Mouse (Mus musculus): ENCODE data around the gene Ivd. TPM values are rescaled to one million over a fixed set of nuclear protein-coding genes. Genes with fewer than 3 reads are reported as not detected.

Ivd gene
- total and polyA plus RNA-seq, 2 experiments from 2014 or later = 92.2 to 163 TPM

DNA sequence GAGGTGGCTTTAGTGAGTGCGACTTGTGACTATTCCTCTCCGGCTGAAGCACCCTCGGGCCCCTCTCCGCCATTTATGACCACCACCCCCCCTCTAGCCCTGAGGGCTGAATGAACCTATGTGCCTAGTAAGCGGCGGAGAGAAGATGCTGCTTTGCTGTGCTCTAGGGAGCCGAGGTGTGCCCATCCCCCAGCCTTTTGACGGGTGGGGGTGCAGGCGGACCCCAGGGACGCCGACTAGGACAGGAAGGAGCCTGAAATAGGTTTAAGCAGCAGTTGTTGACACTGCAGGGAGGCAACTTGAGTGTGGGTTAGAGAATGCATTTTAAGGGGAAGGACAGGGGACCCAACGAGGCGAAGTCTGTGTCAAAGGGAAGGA, 35.1 kb downstream of the Ivd start:
- peak overlapping the region; percentile 15; the same call in 1 of the 2 replicates for H3K9ac ChIP-seq (replicated peaks; ENCODE audit: low read depth, low read length)
- H3K9me3 ChIP-seq (replicated peaks; ENCODE audit: control insufficient read depth, low read length) = no peaks in the 10 kb centered on the region
- WGBS = 1% methylated on average over 13 of the region's 13 CpGs
- no peak for TF ChIP-seq EP300 (IDR thresholded peaks at IDR 0.05; ENCODE audit: low read depth)
- no peak for TF ChIP-seq CTCF (IDR thresholded peaks at IDR 0.05; ENCODE audit: low read depth)
- H3K36me3 ChIP-seq (replicated peaks; ENCODE audit: control insufficient read depth, insufficient read depth, low read length) = no peaks in the 10 kb centered on the region
- H3K4me2 ChIP-seq (ENCODE audit: low read depth, low read length) = peak overlapping the region; percentile 92
- peak overlapping the region; percentile 60 for H3K4me3 ChIP-seq (ENCODE audit: low read depth, low read length)
- ATAC-seq (ENCODE audit: insufficient read depth, low read depth) (no peak), DNase-seq (ENCODE audit: low spot score) (no peak)
- H3K27ac ChIP-seq (ENCODE audit: low read depth) = no peak overlapping the region
- peaks cover 17% of the 10 kb centered on the region for H3K4me1 ChIP-seq (ENCODE audit: control insufficient read depth, insufficient read depth)
- H3K27me3 ChIP-seq (ENCODE audit: control insufficient read depth, insufficient read depth, low read length) = peaks cover 71% of the 10 kb centered on the region

DNA sequence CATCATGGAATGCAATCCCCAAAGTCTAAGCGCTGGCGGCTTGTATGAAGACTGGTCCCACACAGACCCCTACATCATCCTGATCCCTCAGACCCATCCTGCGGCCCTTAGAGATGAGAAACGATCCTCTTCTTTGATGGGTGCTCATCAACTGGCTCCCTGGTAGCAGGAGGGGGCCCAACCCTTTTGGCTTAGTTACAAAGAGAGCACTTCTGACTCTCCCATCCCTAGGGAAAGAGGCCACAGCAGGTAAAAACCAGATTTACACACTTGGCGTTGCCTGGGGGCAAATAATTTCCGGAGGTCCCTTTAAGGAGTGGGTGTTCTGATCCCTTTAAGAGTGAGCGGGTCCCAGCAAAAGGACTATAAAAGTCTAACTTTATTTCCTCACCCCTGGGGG, 35.6 kb downstream of the Ivd start:
- TF ChIP-seq EP300 (IDR thresholded peaks at IDR 0.05; ENCODE audit: low read depth) = no peak
- Histone ChIP-seq H3K9ac (replicated peaks; ENCODE audit: low read depth, low read length) (no peak overlapping the region), H3K9me3 (replicated peaks; ENCODE audit: control insufficient read depth, low read length) (no peaks in the 10 kb centered on the region), H3K4me2 (ENCODE audit: low read depth, low read length) (peak overlapping the region; percentile 92), H3K4me3 (ENCODE audit: low read depth, low read length) (peak overlapping the region; percentile 60; the same call in 1 of the 2 replicates), H3K27me3 (ENCODE audit: control insufficient read depth, insufficient read depth, low read length) (peaks cover 71% of the 10 kb centered on the region), H3K36me3 (replicated peaks; ENCODE audit: control insufficient read depth, insufficient read depth, low read length) (no peaks in the 10 kb centered on the region), H3K4me1 (ENCODE audit: control insufficient read depth, insufficient read depth) (peaks cover 17% of the 10 kb centered on the region), H3K27ac (ENCODE audit: low read depth) (no peak overlapping the region)
- WGBS = 8% methylated on average over 7 of the region's 7 CpGs
- ATAC-seq (ENCODE audit: insufficient read depth, low read depth) (no peak), DNase-seq (ENCODE audit: low spot score) (no peak)

DNA sequence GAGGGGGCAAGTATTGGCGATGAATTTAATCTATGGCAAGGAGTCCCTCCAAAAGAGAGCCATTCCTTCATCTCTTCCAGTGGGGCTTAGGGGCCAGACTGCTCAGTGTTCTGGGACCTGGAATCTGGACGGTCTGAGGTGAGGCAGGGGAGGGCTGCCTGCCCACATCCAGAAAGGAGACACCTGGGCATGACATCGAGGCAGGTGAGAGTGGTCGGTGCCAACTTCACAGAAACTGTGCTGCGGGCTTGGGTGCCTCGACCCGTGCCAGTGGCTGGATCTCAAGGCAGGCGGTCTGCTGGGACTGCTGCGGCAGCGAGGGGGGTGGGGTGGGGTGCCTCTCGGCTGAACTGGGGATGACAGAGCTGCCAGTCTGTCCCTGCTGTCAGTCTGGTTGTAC, 36.1 kb downstream of the Ivd start:
- Histone ChIP-seq H3K36me3 (replicated peaks; ENCODE audit: control insufficient read depth, insufficient read depth, low read length) (no peaks in the 10 kb centered on the region), H3K4me2 (ENCODE audit: low read depth, low read length) (no peak overlapping the region), H3K4me3 (ENCODE audit: low read depth, low read length) (no peak overlapping the region), H3K9me3 (replicated peaks; ENCODE audit: control insufficient read depth, low read length) (no peaks in the 10 kb centered on the region), H3K9ac (replicated peaks; ENCODE audit: low read depth, low read length) (no peak overlapping the region), H3K27me3 (ENCODE audit: control insufficient read depth, insufficient read depth, low read length) (peaks cover 67% of the 10 kb centered on the region), H3K4me1 (ENCODE audit: control insufficient read depth, insufficient read depth) (peaks cover 17% of the 10 kb centered on the region), H3K27ac (ENCODE audit: low read depth) (no peak overlapping the region)
- ATAC-seq (ENCODE audit: insufficient read depth, low read depth) (no peak), DNase-seq (ENCODE audit: low spot score) (no peak)
- WGBS = 3% methylated on average over 11 of the region's 11 CpGs
- TF ChIP-seq EP300 (IDR thresholded peaks at IDR 0.05; ENCODE audit: low read depth) (no peak), CTCF (IDR thresholded peaks at IDR 0.05; ENCODE audit: low read depth) (no peak)

DNA sequence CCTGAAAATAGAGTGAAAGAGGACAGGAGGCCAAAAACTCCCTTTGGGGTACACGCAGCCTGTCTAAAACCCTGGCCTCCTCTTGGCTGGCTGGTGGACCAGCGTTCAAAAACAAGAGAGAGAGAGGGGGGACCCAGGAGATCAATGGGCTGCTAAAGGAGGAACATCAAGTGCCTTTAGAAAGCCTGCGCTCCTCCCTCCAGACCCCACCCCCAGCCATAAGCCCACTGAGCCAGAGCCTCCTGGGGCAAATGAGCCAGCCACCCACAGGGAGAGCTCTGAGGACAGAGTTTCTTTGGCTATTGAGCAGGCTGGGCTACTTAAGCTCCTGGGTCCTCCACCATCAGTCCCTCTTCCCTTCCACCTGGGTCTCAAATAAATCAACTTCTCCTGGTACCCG, 37.0 kb downstream of the Ivd start:
- WGBS = 12% methylated on average over 4 of the region's 4 CpGs
- no peak for DNase-seq (ENCODE audit: low spot score)
- H3K27ac ChIP-seq (ENCODE audit: low read depth) = no peak overlapping the region
- H3K4me2 ChIP-seq (ENCODE audit: low read depth, low read length) = no peak overlapping the region
- H3K9me3 ChIP-seq (replicated peaks; ENCODE audit: control insufficient read depth, low read length) = no peaks in the 10 kb centered on the region
- H3K4me3 ChIP-seq (ENCODE audit: low read depth, low read length) = no peak overlapping the region
- H3K4me1 ChIP-seq (ENCODE audit: control insufficient read depth, insufficient read depth) = peaks cover 25% of the 10 kb centered on the region
- no peak overlapping the region for H3K9ac ChIP-seq (replicated peaks; ENCODE audit: low read depth, low read length)
- TF ChIP-seq EP300 (IDR thresholded peaks at IDR 0.05; ENCODE audit: low read depth) (no peak), CTCF (IDR thresholded peaks at IDR 0.05; ENCODE audit: low read depth) (no peak)
- no peak for ATAC-seq (ENCODE audit: insufficient read depth, low read depth)
- H3K27me3 ChIP-seq (ENCODE audit: control insufficient read depth, insufficient read depth, low read length) = peaks cover 63% of the 10 kb centered on the region
- no peaks in the 10 kb centered on the region for H3K36me3 ChIP-seq (replicated peaks; ENCODE audit: control insufficient read depth, insufficient read depth, low read length)

DNA sequence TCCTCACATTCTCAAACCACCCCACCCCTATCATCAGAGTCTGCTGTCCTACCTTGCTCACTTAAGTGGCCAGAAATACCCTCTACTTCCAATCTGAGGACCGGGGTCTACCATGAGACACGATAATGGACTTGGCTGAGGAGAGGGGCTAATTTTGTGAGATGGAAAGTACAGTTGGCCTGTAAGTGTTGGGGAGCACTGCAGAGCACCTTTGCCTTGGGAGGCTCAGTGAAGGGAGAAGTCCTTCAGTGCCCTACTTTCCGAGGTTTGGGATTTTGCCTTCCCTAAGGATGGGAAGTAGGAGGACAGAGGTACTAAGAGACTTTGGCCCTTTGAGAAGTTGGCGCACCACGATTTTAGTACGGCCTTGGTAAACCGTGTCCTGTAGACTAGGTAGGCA, 37.6 kb downstream of the Ivd start:
- no peak for TF ChIP-seq CTCF (IDR thresholded peaks at IDR 0.05; ENCODE audit: low read depth)
- no peak for TF ChIP-seq EP300 (IDR thresholded peaks at IDR 0.05; ENCODE audit: low read depth)
- ATAC-seq (ENCODE audit: insufficient read depth, low read depth) = no peak
- Histone ChIP-seq H3K9ac (replicated peaks; ENCODE audit: low read depth, low read length) (no peak overlapping the region), H3K4me2 (ENCODE audit: low read depth, low read length) (no peak overlapping the region), H3K4me3 (ENCODE audit: low read depth, low read length) (no peak overlapping the region), H3K27me3 (ENCODE audit: control insufficient read depth, insufficient read depth, low read length) (peaks cover 63% of the 10 kb centered on the region), H3K9me3 (replicated peaks; ENCODE audit: control insufficient read depth, low read length) (no peaks in the 10 kb centered on the region), H3K27ac (ENCODE audit: low read depth) (no peak overlapping the region), H3K4me1 (ENCODE audit: control insufficient read depth, insufficient read depth) (peaks cover 28% of the 10 kb centered on the region), H3K36me3 (replicated peaks; ENCODE audit: control insufficient read depth, insufficient read depth, low read length) (no peaks in the 10 kb centered on the region)
- no peak for DNase-seq (ENCODE audit: low spot score)
- WGBS = 13% methylated on average over 7 of the region's 7 CpGs

Measured in heart, postnatal 0 days (tissue).